Mouse (Mus musculus) stomach, embryonic 14.5 days (tissue): ENCODE data around the gene Map3k1. TPM values are rescaled to one million over a fixed set of nuclear protein-coding genes. Genes with fewer than 3 reads are reported as not detected.

ENCODE experiments used
- ATAC-seq: fragments of 200-750 bp; cut with Nextera tagmentation; 2 replicates; pipeline ENCODE4 v1.8.0; 2017; ENCODE audit warnings: low read depth, moderate TSS enrichment; ENCODE audit not compliant: insufficient number of reproducible peaks, insufficient read depth, low FRiP score
- H3K27ac ChIP-seq: fragments of 300-500 bp; sonication (generic); 2 replicates; pipeline ENCODE4 v1.5.1; 2014; ENCODE audit warnings: mild to moderate bottlenecking, low read length, moderate library complexity, mixed read lengths
- H3K27me3 ChIP-seq: fragments of 300-500 bp; sonication (generic); 2 replicates; pipeline ENCODE4 v1.6.1; 2014; ENCODE audit warnings: low read length, control low read depth, mixed read lengths; ENCODE audit not compliant: control insufficient read depth, insufficient read depth
- H3K36me3 ChIP-seq: fragments of 300-500 bp; sonication (generic); 2 replicates; pipeline ENCODE4 v1.6.1; 2014; ENCODE audit warnings: mild to moderate bottlenecking, control low read depth, low read length, moderate library complexity, mixed read lengths; ENCODE audit not compliant: control insufficient read depth, insufficient read depth
- H3K4me1 ChIP-seq: fragments of 300-500 bp; sonication (generic); 2 replicates; pipeline ENCODE4 v1.6.1; 2014; ENCODE audit warnings: low read length, control low read depth, mixed read lengths; ENCODE audit not compliant: control insufficient read depth, insufficient read depth
- H3K4me2 ChIP-seq: fragments of 300-500 bp; sonication (generic); replicated peaks from 2 replicates; pipeline ENCODE4 v1.6.1; 2014; ENCODE audit warnings: low read depth, low read length, control low read depth
- H3K4me3 ChIP-seq: fragments of 300-500 bp; sonication (generic); 2 replicates; pipeline ENCODE4 v1.5.1; 2014; ENCODE audit warnings: low read depth, low read length, control low read depth
- H3K9ac ChIP-seq: fragments of 300-500 bp; sonication (generic); replicated peaks from 2 replicates; pipeline ENCODE4 v1.6.1; 2014; ENCODE audit warnings: low read depth, mild to moderate bottlenecking, control low read depth, low read length, moderate library complexity, mixed read lengths
- H3K9me3 ChIP-seq: fragments of 300-500 bp; sonication (generic); 2 replicates; pipeline ENCODE4 v1.6.1; 2016; ENCODE audit warnings: low read depth, low read length, control low read depth; ENCODE audit not compliant: control insufficient read depth
- WGBS: fragments of 180-500 bp; shearing (Covaris S2); extraction: QIAGEN DNeasy Blood & Tissue Kit; methylation state at CpG from one replicate; pipeline ENCODE4 v1.1.7; 2014; 5-methylcytosine and 5-hydroxymethylcytosine counted together
- polyA plus RNA-seq: library from polyadenylated mRNA; unstranded; fragments of >200 nt; fragmentation: Nextera tagmentation; extraction: Ambion mirVana; gene quantifications from 2 replicates; pipeline ENCODE4 v1.2.1, GENCODE M21; 2014

The Map3k1 gene
- polyA plus RNA-seq, 1 experiment from 2014 or later = 32.0 TPM

- no peak overlapping the region for H3K9ac ChIP-seq
- 63% methylated on average over 2 of the region's 2 CpGs for WGBS
- H3K36me3 ChIP-seq = no peaks in the 10 kb centered on the region
- ATAC-seq = no peak
- H3K9me3 ChIP-seq = no peaks in the 10 kb centered on the region
- no peaks in the 10 kb centered on the region for H3K27me3 ChIP-seq
- H3K4me2 ChIP-seq = no peak overlapping the region
- no peak overlapping the region for H3K27ac ChIP-seq
- H3K4me1 ChIP-seq = peaks cover 70% of the 10 kb centered on the region
- H3K4me3 ChIP-seq = no peak overlapping the region
These were observed 6.5 kb downstream of the Map3k1 start for GRCm38 (mm10) chr13:111802271-111802665.

DNA sequence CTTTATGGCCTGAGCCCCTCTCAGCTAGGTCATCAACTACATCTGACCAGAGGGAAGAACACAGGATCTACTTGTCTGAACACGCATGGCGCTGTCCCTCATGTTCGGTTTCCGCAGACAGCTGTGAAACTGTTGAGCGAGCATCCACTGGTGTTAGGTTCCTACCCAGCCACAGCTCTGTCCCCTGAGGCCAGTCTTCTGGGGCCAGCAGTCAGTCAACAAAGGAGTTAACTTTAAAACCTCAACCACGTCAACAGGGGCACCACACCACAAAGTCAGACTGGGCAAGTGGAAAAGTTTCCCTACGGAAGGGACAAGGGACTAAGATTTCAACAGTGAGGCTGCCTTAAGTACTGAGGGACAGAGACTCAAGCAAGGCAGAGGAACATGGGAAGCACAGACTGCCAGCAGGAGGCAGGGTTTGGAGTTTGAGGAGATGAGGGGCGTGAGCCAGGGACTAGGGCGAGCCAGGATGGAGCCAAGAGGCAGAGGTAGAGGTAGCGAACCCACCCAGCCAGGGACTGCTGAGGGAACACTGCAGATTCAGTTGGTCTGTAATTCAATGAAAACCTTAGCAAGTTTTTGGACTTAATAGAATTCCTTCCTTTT is 7.0 kb downstream of the Map3k1 start:
- Histone ChIP-seq H3K27me3 (no peaks in the 10 kb centered on the region), H3K27ac (no peak overlapping the region), H3K4me1 (peaks cover 74% of the 10 kb centered on the region), H3K9ac (no peak overlapping the region), H3K4me3 (no peak overlapping the region), H3K9me3 (no peaks in the 10 kb centered on the region), H3K4me2 (no peak overlapping the region), H3K36me3 (no peaks in the 10 kb centered on the region)
- no peak for ATAC-seq
- WGBS = 81% methylated on average over 10 of the region's 10 CpGs

GRCm38 (mm10) chr13:111800866-111801265 is 7.9 kb downstream of the Map3k1 start:
- H3K4me3 ChIP-seq = no peak overlapping the region
- no peaks in the 10 kb centered on the region for H3K36me3 ChIP-seq
- H3K4me2 ChIP-seq = no peak overlapping the region
- peaks cover 79% of the 10 kb centered on the region for H3K4me1 ChIP-seq
- no peaks in the 10 kb centered on the region for H3K9me3 ChIP-seq
- ATAC-seq = no peak
- no peak overlapping the region for H3K9ac ChIP-seq
- 55% methylated on average over 4 of the region's 4 CpGs for WGBS
- H3K27me3 ChIP-seq = no peaks in the 10 kb centered on the region
- no peak overlapping the region for H3K27ac ChIP-seq

DNA sequence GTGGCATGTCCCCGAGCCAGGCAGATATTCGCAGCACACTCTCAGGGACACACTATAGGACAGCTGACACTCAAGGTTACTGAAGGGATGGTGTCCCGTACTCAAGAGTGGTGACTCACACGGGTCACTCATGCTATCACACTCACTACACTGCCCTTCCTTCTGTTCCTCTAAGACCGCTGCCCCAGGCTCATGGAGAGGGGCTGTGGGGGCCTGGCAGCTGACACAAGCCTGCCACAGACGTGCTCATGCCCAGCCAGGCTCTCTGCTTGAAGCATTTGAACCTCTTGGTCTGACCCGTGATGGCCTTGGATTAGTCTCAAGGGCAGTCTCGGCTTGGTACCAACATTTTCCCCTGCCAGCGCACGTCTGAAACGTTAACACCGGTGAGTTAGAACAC is 10.7 kb downstream of the Map3k1 start:
- no peaks in the 10 kb centered on the region for H3K36me3 ChIP-seq
- H3K9ac ChIP-seq = no peak overlapping the region
- WGBS = 68% methylated on average over 12 of the region's 12 CpGs
- peak overlapping the region; percentile 30; the same call in 1 of the 2 replicates for H3K27ac ChIP-seq
- H3K27me3 ChIP-seq = no peaks in the 10 kb centered on the region
- no peak overlapping the region for H3K4me3 ChIP-seq
- ATAC-seq = no peak
- H3K4me2 ChIP-seq = no peak overlapping the region
- peaks cover 59% of the 10 kb centered on the region for H3K4me1 ChIP-seq
- H3K9me3 ChIP-seq = no peaks in the 10 kb centered on the region

GRCm38 (mm10) chr13:111797021-111797420 is 11.8 kb downstream of the Map3k1 start:
- 11% methylated on average over 8 of the region's 8 CpGs for WGBS
- Histone ChIP-seq H3K9me3 (no peaks in the 10 kb centered on the region), H3K4me1 (peaks cover 59% of the 10 kb centered on the region), H3K36me3 (no peaks in the 10 kb centered on the region), H3K4me3 (no peak overlapping the region), H3K27ac (peak overlapping the region; percentile 30; the same call in 1 of the 2 replicates), H3K4me2 (peak overlapping the region; percentile 2; the same call in 1 of the 2 replicates), H3K9ac (no peak overlapping the region), H3K27me3 (no peaks in the 10 kb centered on the region)
- ATAC-seq = peak; percentile 89

- peak; percentile 35; the same call in 1 of the 2 replicates for ATAC-seq
- Histone ChIP-seq H3K4me1 (peaks cover 59% of the 10 kb centered on the region), H3K36me3 (no peaks in the 10 kb centered on the region), H3K4me2 (peak overlapping the region; percentile 2; the same call in 1 of the 2 replicates), H3K27ac (peak overlapping the region; percentile 15; the same call in 1 of the 2 replicates), H3K4me3 (no peak overlapping the region), H3K27me3 (no peaks in the 10 kb centered on the region), H3K9ac (no peak overlapping the region), H3K9me3 (no peaks in the 10 kb centered on the region)
- WGBS = 46% methylated on average over 11 of the region's 11 CpGs
These were observed 12.4 kb downstream of the Map3k1 start for GRCm38 (mm10) chr13:111796191-111796920.

GRCm38 (mm10) chr13:111792975-111793287 is 15.9 kb downstream of the Map3k1 start:
- no peaks in the 10 kb centered on the region for H3K27me3 ChIP-seq
- no peak overlapping the region for H3K4me3 ChIP-seq
- 86% methylated on average over 14 of the region's 14 CpGs for WGBS
- no peaks in the 10 kb centered on the region for H3K9me3 ChIP-seq
- H3K4me1 ChIP-seq = peaks cover 70% of the 10 kb centered on the region
- H3K9ac ChIP-seq = no peak overlapping the region
- H3K27ac ChIP-seq = no peak overlapping the region
- no peak for ATAC-seq
- H3K36me3 ChIP-seq = no peaks in the 10 kb centered on the region
- H3K4me2 ChIP-seq = no peak overlapping the region

DNA sequence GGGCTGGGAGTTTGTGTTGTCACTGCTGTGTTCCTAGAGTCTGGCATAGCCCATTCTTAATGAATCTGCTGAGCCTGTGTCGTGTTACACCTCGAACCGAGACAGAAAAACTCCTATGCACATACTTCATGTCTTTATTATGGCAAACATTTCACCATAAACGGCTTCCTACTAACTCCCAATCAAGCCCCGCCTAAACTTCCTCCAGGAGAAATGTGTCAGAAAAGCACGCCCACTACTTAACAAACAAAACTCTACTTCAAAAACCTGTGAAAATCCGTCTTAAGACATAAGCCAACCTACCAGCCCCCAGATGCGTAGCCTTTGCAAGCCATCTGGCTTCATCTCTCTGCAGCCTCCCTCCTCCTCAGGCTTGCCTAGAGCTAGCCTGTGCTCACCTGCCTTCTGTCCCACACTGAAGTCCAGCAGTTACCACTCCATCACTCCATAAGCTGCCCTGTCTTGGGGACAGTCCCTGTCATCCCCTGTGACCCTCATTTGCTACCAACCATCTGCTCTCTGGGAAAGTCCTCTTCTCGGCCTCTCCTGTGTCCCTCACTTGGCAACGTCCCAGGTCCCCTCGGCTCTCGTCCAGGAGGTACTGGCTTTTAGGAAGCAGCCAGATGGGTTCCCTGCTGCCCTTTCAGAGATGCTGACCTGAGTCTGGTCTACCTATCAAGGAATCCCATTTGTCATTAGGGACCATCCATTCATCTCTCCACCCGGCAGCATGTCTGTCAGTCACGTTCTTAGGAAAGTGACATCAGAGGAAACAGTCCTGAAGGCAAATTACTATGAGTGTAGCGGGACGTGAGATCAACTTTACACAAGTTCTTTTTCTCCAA is 16.4 kb downstream of the Map3k1 start:
- no peak overlapping the region for H3K4me3 ChIP-seq
- WGBS = 44% methylated on average over 16 of the region's 16 CpGs
- no peak overlapping the region for H3K4me2 ChIP-seq
- H3K36me3 ChIP-seq = no peaks in the 10 kb centered on the region
- no peaks in the 10 kb centered on the region for H3K27me3 ChIP-seq
- peaks cover 64% of the 10 kb centered on the region for H3K4me1 ChIP-seq
- no peak for ATAC-seq
- no peak overlapping the region for H3K9ac ChIP-seq
- H3K27ac ChIP-seq = no peak overlapping the region
- no peaks in the 10 kb centered on the region for H3K9me3 ChIP-seq
